Comparison of ENCODE assay signal across 9 mouse cellular contexts in genomic region chr8:12987571-12987970, GRCm38 (mm10). TPM values are rescaled to one million over a fixed set of nuclear protein-coding genes. Genes with fewer than 3 reads are reported as not detected.
A peak's percentile ranks its signal among the peaks of the same experiment; 100 is the strongest.
DNase-seq lines count a peak whose midpoint lies in the region; ATAC-seq lines count a peak whose summit lies in the region.
"Had no signal": no experiment of that assay in that cellular context is flagged by ENCODE, and none has a peak within 500 bp of the region (broad histone marks: within the 10 kb centered on the region; RNA-seq: fewer than 3 reads in every experiment).

No protein-coding gene starts in this region.

- 0 out of 2 replicates have a peak, but pooled peaks have one; percentile 36 for ATAC-seq in erythroid progenitor cell, adult 5-6 weeks (replicated peaks; ENCODE audit: low FRiP score, poor library complexity, severe bottlenecking)

- peak; percentile 66 for DNase-seq in layer of hippocampus, adult 11-12 months (ENCODE audit: low spot score)
- no peak for DNase-seq in layer of hippocampus, postnatal 14 days (ENCODE audit: low spot score in 2 of 2)
- peak; percentile 69 to 76 for DNase-seq in left cerebral cortex, adult 8-10 months (ENCODE audit: low spot score in 2 of 2)
- peak; percentile 80 for DNase-seq in telencephalon, adult 2 months (ENCODE audit: low read depth, low spot score)
- no peak for DNase-seq in lung, postnatal 25 days (ENCODE audit: low spot score)
- DNase-seq in kidney, postnatal 4 days, result no peak
- DNase-seq: lung, postnatal 4 days; retina, postnatal 1 day had no signal

RNA-seq across cellular contexts. Expression of gene F7, which starts 38.3 kb away (rescaled TPM):
- under 1 TPM; 0.23 to 0.41 TPM for total RNA-seq in layer of hippocampus, postnatal 14 days (2021)
- not detected in 2 replicates for total RNA-seq in erythroid progenitor cell, adult 5-6 weeks (2015; ENCODE audit: low replicate concordance)
- total RNA-seq in erythroid progenitor cell, adult 5-6 weeks (2017; ENCODE audit: low replicate concordance), result not detected in 2 replicates
- under 1 TPM in 2 of 4 experiments, not detected in 2; 0.19 to 0.20 TPM for total RNA-seq in left cerebral cortex, adult 8-10 months (2022)

RNA-seq across cellular contexts. Expression of gene F10, which starts 49.5 kb away (rescaled TPM):
- total RNA-seq in layer of hippocampus, postnatal 14 days (2021), result not detected
- 1.8 and 2.9 TPM in 2 replicates for total RNA-seq in erythroid progenitor cell, adult 5-6 weeks (2015; ENCODE audit: low replicate concordance)
- total RNA-seq in erythroid progenitor cell, adult 5-6 weeks (2017; ENCODE audit: low replicate concordance), result 5.1 and 5.6 TPM in 2 replicates
- not detected for total RNA-seq in left cerebral cortex, adult 8-10 months (2022)

Comparison
In these comparisons a context has a peak if more than half of its experiments do, and no peak if none do; other contexts are left out.
1. DNase-seq: peak in layer of hippocampus, adult 11-12 months (single experiment), left cerebral cortex, adult 8-10 months (2 of 2) and telencephalon, adult 2 months (single experiment); none in layer of hippocampus, postnatal 14 days (0 of 2), lung, postnatal 25 days (single experiment) and kidney, postnatal 4 days (0 of 2).